Mouse (Mus musculus) lung, postnatal 0 days (tissue): ENCODE measurements around the gene Kalrn. TPM values are rescaled to one million over a fixed set of nuclear protein-coding genes. Genes with fewer than 3 reads are reported as not detected.

Experiments used
- ATAC-seq: fragments of 200-750 bp; cut with Nextera tagmentation; 2 replicates; pipeline ENCODE4 v1.8.0; 2017; ENCODE audit warnings: moderate library complexity
- DNase-seq: peaks from one replicate; pipeline ENCODE4 v3.0.0-alpha.2; 2016; ENCODE audit warnings: low spot score
- H3K27ac ChIP-seq: fragments of 300-500 bp; sonication (generic); 2 replicates; pipeline ENCODE4 v1.5.1; 2014; ENCODE audit warnings: antibody characterized with exemption, mild to moderate bottlenecking, low read length, mixed read lengths
- H3K27me3 ChIP-seq: fragments of 300-500 bp; sonication (generic); replicated peaks from 2 replicates; pipeline ENCODE4 v1.6.1; 2014; ENCODE audit warnings: low read length, mixed read lengths; ENCODE audit not compliant: insufficient read depth
- H3K36me3 ChIP-seq: fragments of 300-500 bp; sonication (generic); 2 replicates; pipeline ENCODE4 v1.6.1; 2014; ENCODE audit warnings: low read length, mixed read lengths; ENCODE audit not compliant: insufficient read depth
- H3K4me1 ChIP-seq: fragments of 300-500 bp; sonication (generic); 2 replicates; pipeline ENCODE4 v1.6.1; 2014; ENCODE audit warnings: antibody characterized with exemption, low read depth, low read length, mixed read lengths; ENCODE audit not compliant: insufficient read depth
- H3K4me2 ChIP-seq: fragments of 300-500 bp; sonication (generic); replicated peaks from 2 replicates; pipeline ENCODE4 v1.6.1; 2014; ENCODE audit warnings: low read depth, mild to moderate bottlenecking, low read length, moderate library complexity, mixed read lengths
- H3K4me3 ChIP-seq: fragments of 300-500 bp; sonication (generic); 2 replicates; pipeline ENCODE4 v1.5.1; 2014; ENCODE audit warnings: low read depth, low read length
- H3K9ac ChIP-seq: fragments of 300-500 bp; sonication (generic); replicated peaks from 2 replicates; pipeline ENCODE4 v1.6.1; 2014; ENCODE audit warnings: low read depth, mild to moderate bottlenecking
- H3K9me3 ChIP-seq: fragments of 300-500 bp; sonication (generic); 2 replicates; pipeline ENCODE4 v1.6.1; 2016; ENCODE audit warnings: low read length, mixed read lengths
- CTCF ChIP-seq: IDR thresholded peaks from 2 replicates; pipeline ENCODE4 v1.5.1; 2016; ENCODE audit warnings: antibody characterized with exemption, mild to moderate bottlenecking
- EP300 ChIP-seq: IDR thresholded peaks from 2 replicates; pipeline ENCODE4 v1.6.1; 2016; ENCODE audit warnings: antibody characterized with exemption, mild to moderate bottlenecking, control low read depth
- WGBS: fragments of 180-500 bp; shearing (Covaris S2); extraction: QIAGEN DNeasy Blood & Tissue Kit; methylation state at CpG from one replicate; pipeline ENCODE4 v1.1.7; 2014; 5-methylcytosine and 5-hydroxymethylcytosine counted together
- polyA plus RNA-seq: library from polyadenylated mRNA; unstranded; fragments of >200 nt; fragmentation: Nextera tagmentation; extraction: Ambion mirVana; gene quantifications from 2 replicates; pipeline ENCODE4 v1.2.1, GENCODE M21; 2015

The Kalrn gene
- polyA plus RNA-seq, 1 experiment from 2014 or later: 13.6 TPM

DNA sequence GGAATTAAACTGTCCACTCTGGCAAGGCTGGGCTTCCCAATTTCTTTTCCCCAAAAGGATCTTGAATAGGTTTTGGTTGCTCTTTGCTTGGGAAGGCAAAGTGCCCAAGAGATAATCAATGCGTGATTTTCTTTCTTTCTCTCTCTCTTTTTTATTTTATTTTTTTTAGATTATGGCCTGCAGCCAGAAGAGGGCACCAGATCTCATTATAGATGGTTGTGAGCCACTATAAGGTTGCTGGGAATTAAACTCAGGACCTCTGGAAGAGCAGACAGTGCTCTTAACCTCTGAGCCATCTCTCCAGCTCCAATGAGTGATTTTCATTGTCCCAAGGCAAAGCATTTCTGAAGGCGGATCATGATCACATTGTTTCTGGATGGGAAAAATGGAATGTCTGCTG, 563.8 kb downstream of the Kalrn start:
- peaks cover 5% of the 10 kb centered on the region; the same call in 1 of the 2 replicates for H3K4me1 ChIP-seq
- no peak overlapping the region for H3K4me3 ChIP-seq
- no peaks in the 10 kb centered on the region for H3K27me3 ChIP-seq
- no peak overlapping the region for H3K9ac ChIP-seq
- H3K9me3 ChIP-seq: no peaks in the 10 kb centered on the region
- no peak overlapping the region for H3K27ac ChIP-seq
- WGBS: 84% methylated on average over 2 of the region's 2 CpGs
- DNase-seq (no peak), ATAC-seq (no peak)
- TF ChIP-seq EP300 (no peak), CTCF (no peak)
- H3K4me2 ChIP-seq: no peak overlapping the region
- H3K36me3 ChIP-seq: no peaks in the 10 kb centered on the region

DNA sequence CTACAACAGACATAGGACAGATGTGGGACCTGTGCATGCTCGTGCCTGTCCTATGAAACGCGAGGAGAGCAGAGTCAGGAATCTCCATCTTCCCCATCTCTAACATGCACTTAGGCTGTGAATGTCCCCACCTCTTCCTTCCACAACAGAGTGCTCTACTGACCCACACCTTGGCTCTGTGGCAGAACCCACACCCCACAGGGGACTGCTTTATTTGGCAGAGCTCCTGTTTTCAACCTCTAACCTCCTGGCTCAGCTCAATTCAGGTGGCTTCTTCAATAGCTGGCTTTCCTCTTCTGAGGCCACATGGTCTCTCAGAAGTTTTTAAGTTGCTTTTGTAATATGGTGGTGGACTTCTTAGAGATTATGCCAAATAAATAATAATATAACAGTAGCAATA, 567.3 kb downstream of the Kalrn start:
- no peaks in the 10 kb centered on the region for H3K36me3 ChIP-seq
- ATAC-seq: no peak

DNA sequence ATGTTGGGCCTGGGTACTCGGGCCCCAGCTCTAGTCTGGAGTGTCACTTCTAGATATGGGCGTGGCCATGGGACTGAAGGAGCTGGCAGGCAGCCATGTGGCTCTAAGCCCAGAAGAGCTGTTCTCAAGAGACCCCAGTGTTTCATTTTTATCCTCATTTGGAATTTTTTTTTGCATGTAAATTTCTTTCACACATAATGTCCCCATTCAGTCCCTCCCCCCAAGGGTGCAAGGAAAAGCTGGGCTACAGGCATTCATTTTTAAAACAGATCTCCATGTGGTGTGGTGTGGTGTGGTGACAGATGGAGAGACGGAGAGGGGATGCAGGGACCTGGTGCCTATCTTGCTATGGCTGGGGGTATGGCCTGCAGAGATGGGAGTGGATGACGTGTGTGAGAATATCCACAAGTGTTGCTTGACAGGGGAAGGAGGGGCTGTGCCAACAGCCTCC, 569.2 kb downstream of the Kalrn start:
- H3K4me3 ChIP-seq: no peak overlapping the region
- H3K4me2 ChIP-seq: no peak overlapping the region
- no peaks in the 10 kb centered on the region for H3K27me3 ChIP-seq
- H3K9ac ChIP-seq: no peak overlapping the region
- ATAC-seq: peak; percentile 80
- no peak overlapping the region for H3K27ac ChIP-seq
- peaks cover 12% of the 10 kb centered on the region; the same call in 1 of the 2 replicates for H3K4me1 ChIP-seq
- DNase-seq: peak; percentile 75
- TF ChIP-seq EP300: no peak; the same call in 1 of the 2 replicates
- no peak for TF ChIP-seq CTCF
- H3K9me3 ChIP-seq: no peaks in the 10 kb centered on the region
- 21% methylated on average over 4 of the region's 4 CpGs for WGBS
- no peaks in the 10 kb centered on the region for H3K36me3 ChIP-seq

More for the DNA sequence above, 567.3 kb downstream of the Kalrn start:
- WGBS: 94% methylated on average over 3 of the region's 3 CpGs
- Histone ChIP-seq H3K9ac (no peak overlapping the region), H3K9me3 (no peaks in the 10 kb centered on the region), H3K4me1 (peaks cover 12% of the 10 kb centered on the region; the same call in 1 of the 2 replicates), H3K27ac (no peak overlapping the region), H3K27me3 (no peaks in the 10 kb centered on the region), H3K4me3 (no peak overlapping the region), H3K4me2 (no peak overlapping the region)
- DNase-seq: no peak
- TF ChIP-seq CTCF (no peak), EP300 (no peak)

DNA sequence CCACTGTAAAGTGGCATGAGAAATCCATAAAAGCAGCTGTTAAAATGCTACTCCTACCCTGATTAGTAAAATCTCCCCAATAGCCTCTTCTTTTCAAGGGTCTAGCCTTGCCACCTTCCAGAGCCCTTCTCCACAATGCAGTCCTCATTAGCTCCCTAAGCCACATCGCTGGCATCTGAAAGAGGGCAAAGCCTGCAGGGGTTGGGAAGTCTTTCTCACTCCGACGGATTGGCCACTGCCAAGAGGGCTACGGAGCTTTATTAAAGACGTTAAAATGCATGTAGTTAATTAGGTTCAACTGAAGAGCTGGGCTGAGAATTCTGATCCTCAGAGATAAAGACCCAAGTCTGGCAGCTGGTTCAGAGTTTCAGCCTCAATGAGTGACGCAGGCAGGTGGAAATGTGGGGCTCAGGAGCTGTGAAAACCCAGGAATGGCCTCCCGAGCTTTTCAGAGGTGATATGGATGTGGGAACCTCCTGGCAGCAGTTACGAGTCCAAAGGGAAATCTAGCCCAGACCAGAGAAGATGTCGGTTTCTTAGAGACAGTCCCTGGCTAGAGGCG, 569.7 kb downstream of the Kalrn start:
- Histone ChIP-seq H3K27ac (no peak overlapping the region), H3K4me3 (no peak overlapping the region), H3K27me3 (no peaks in the 10 kb centered on the region), H3K9ac (no peak overlapping the region), H3K9me3 (no peaks in the 10 kb centered on the region), H3K4me2 (no peak overlapping the region), H3K4me1 (peaks cover 12% of the 10 kb centered on the region; the same call in 1 of the 2 replicates), H3K36me3 (no peaks in the 10 kb centered on the region)
- DNase-seq: no peak
- no peak for TF ChIP-seq EP300
- no peak for TF ChIP-seq CTCF
- WGBS: 29% methylated on average over 10 of the region's 10 CpGs
- no peak for ATAC-seq

DNA sequence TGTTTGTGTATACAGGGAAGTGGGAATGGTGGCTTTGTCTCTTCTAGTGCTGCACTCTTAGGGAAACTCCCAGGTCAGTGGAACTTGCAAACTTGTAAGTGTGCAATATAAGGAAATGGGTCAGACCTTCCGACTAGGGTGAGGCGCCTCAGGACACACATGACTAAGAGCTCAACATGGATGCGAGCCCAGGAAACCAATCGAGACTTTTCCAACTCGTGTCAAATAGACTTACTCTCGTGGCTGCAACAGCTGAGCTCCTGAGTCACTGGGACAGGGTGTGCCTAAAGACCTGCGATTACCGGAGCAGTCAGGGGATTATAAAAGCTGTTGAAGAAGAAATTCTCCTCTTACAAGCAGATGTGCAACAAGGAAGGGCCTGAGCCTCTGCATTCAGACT, 572.6 kb downstream of the Kalrn start:
- ATAC-seq: peak; percentile 24; the same call in 1 of the 2 replicates
- peak; percentile 55; the same call in 1 of the 2 replicates for TF ChIP-seq EP300
- no peak for TF ChIP-seq CTCF
- WGBS: 44% methylated on average over 8 of the region's 8 CpGs

DNA sequence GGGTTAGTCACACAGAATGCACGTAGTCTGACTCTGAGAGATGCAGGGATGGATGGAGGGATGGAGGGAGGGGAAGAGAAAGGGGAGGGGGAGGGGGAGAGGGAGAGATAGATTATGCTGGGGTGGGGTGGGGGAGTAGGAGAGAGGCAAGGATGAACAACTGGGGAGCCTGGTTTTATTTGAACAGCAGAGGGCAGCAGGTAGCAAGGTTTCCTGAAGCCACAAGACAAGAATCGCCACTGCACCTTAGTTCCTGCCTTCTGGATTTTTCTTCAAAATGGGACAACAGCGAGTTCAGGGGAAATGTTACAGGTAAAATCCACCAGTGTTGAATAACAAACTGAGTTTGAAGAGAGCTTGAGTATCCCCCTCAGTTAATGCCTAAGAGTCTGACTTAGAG, 573.9 kb downstream of the Kalrn start:
- Histone ChIP-seq H3K4me1 (peaks cover 5% of the 10 kb centered on the region; the same call in 1 of the 2 replicates), H3K27me3 (no peaks in the 10 kb centered on the region), H3K27ac (no peak overlapping the region), H3K9ac (no peak overlapping the region), H3K9me3 (no peaks in the 10 kb centered on the region), H3K4me3 (no peak overlapping the region), H3K4me2 (no peak overlapping the region), H3K36me3 (no peaks in the 10 kb centered on the region)
- TF ChIP-seq EP300 (no peak), CTCF (peak; percentile 73)
- ATAC-seq (no peak), DNase-seq (peak; percentile 79)
- whole genome bisulfite sequencing: 25% methylated on average over 3 of the region's 3 CpGs

More for the DNA sequence above, 572.6 kb downstream of the Kalrn start:
- H3K27ac ChIP-seq: no peak overlapping the region
- no peaks in the 10 kb centered on the region for H3K36me3 ChIP-seq
- no peak overlapping the region for H3K4me2 ChIP-seq
- no peaks in the 10 kb centered on the region for H3K9me3 ChIP-seq
- H3K4me3 ChIP-seq: no peak overlapping the region
- no peak overlapping the region for H3K9ac ChIP-seq
- H3K27me3 ChIP-seq: no peaks in the 10 kb centered on the region
- DNase-seq: peak; percentile 74
- H3K4me1 ChIP-seq: peaks cover 12% of the 10 kb centered on the region; the same call in 1 of the 2 replicates

DNA sequence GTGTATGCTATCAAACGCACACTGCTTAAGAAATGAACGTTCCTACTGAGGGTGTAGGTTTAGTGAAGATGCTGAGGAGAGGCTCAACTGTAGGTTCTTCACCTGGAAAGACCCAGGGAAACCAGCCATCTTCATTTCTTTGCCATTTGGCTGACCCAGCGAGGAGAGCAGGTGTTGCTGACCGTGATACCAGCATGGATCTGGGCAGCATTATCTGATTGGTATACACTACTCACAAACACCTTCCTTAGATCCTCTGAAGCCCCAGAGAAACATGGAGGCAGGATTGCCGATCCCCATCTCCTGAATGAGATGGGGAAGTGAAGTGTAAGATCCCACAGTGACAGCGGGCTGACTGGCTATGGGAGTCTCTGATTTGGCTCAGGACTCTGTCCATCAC, 575.3 kb downstream of the Kalrn start:
- WGBS: 75% methylated on average over 6 of the region's 6 CpGs
- no peaks in the 10 kb centered on the region for H3K27me3 ChIP-seq
- no peak overlapping the region for H3K27ac ChIP-seq
- H3K9me3 ChIP-seq: no peaks in the 10 kb centered on the region
- H3K4me2 ChIP-seq: no peak overlapping the region
- TF ChIP-seq EP300: no peak
- no peak for TF ChIP-seq CTCF
- H3K4me1 ChIP-seq: no peaks in the 10 kb centered on the region
- H3K4me3 ChIP-seq: no peak overlapping the region
- ATAC-seq (no peak), DNase-seq (no peak)
- no peak overlapping the region for H3K9ac ChIP-seq
- no peaks in the 10 kb centered on the region for H3K36me3 ChIP-seq
